Mouse (Mus musculus): ENCODE measurements at regions not wholly inside any gene's neighbourhood (a gene's known extent, or its start where the extent isn't known, plus 50 kb on each side); places are given as distances from the start of the nearest gene placed in this dataset.
"Not testable (repeated sequence)": the region's sequence is repeated elsewhere in the genome, so short reads cannot be mapped to it uniquely, and the experiment has no call there.

- TF ChIP-seq CTCF (IDR thresholded peaks at IDR 0.05; ENCODE audit: control insufficient read depth, insufficient read depth, low read length); POLR2A (IDR thresholded peaks at IDR 0.05; ENCODE audit: borderline replicate concordance, control insufficient read depth, low read depth, low read length): not testable (repeated sequence)
Observed at GRCm38 (mm10) chr16:20812025-20812424, 77.7 kb upstream of the Thpo start.

Data from bone marrow, adult 2 months (tissue).